Mouse (Mus musculus) ovary, postnatal 36 days (tissue): ENCODE measurements around the gene Ccnj.

Experiments
- DNase-seq: peaks from one replicate; pipeline ENCODE4 v3.0.0; 2022; ENCODE audit warnings: low spot score, mixed read lengths

Ccnj gene

GRCm38 (mm10) chr19:40841593-40841992 is 10.5 kb downstream of the Ccnj start:
- DNase-seq: no peak

GRCm38 (mm10) chr19:40844731-40845130 is 13.7 kb downstream of the Ccnj start:
- DNase-seq: no peak

DNA sequence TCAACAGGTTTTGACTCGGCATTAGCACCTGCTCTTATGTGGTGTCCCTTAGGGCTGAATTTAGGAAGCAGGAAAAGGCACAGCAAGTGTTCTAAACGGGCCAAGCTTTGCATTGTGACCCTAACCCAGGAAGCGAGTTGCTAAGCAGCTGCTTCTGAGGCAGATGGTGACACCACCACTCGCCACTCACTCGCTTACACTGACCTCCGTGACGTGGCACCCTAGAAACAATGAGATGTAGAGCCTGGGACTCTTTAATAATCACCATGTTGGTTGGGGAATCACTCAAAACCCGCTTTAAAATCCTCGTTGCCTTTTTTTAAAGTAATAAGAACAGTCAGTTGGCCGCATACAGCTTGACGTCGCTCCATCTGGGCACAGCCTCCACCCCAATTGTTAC is 18.3 kb downstream of the Ccnj start:
- DNase-seq: no peak

GRCm38 (mm10) chr19:40859555-40859954 is 28.5 kb downstream of the Ccnj start:
- no peak for DNase-seq

DNA sequence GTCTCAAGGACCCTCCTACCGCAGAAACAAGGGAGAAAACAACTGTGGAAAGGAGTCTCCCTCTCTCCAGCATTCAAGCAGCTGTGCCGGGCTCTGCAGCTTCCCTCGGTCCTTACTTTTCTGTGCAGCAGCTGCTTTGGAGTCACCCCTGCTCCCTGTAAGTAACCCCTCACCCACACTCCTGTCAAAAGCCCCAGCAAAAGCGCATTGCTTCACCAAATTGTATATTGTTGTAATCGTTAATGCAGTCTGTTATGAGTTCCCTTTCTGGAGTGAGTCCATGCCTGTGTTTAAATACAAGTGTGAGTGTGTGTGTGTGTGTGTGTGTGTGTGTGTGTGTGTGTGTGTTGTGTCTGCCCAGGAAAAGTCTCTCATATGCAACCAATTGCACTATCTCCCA is 37.2 kb downstream of the Ccnj start:
- DNase-seq: no peak

DNA sequence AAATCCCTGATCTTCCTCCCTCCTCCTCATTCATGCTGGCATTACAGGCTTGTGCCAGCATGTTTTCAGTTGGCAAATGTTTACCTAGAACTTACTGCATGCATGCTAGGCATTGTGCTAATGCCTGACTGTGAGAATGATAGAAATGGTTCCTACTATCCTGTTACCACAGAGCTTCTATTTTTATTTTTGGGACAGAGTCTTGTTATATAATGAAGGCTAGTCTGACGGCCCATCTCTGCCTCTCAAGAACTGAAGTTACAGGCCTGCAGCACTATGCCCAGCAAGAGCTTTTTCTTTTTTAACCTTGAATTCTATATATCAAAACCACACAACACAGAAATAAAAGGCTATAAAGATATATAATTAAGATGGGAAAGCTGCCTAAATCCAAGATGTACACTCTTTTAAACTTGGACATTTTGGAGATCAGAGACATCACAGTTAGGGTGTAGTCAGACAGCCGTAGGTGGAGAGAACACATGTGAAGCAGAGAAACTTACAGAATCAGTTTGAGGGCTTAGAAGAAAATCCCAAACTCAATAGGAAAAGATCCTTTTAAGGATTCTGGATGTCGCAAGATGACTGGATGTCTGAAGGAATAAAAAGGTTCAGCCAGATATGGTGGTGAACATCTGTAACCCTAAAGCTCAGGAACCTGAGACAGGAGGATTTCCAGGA is 38.5 kb downstream of the Ccnj start:
- no peak for DNase-seq

- DNase-seq: peak; percentile 83
Observed at GRCm38 (mm10) chr19:40872955-40873665, 42.0 kb downstream of the Ccnj start.

DNA sequence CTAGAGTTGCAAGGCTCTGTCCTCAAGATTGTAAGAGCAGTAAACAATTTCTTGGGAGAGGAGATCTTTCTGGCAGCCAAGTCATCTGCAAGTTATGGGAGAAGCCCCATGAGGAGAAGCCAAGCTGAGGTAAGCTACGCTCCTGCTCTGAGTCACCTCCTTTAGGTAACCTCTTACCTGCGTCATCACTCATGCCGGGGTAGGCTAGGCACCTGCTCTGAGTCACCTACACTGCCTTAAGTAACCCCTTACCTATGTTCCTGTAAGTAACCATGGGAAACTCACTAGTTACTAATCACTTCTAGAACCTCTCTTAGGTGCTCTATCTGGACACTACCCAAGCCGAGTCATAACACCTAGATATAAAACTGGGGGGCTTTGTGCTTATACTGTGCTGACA is 50.6 kb downstream of the Ccnj start:
- DNase-seq: no peak

- DNase-seq: no peak
Observed at GRCm38 (mm10) chr19:40888887-40889286, 57.8 kb downstream of the Ccnj start.

GRCm38 (mm10) chr19:40894071-40894506 is 63.0 kb downstream of the Ccnj start:
- no peak for DNase-seq

DNA sequence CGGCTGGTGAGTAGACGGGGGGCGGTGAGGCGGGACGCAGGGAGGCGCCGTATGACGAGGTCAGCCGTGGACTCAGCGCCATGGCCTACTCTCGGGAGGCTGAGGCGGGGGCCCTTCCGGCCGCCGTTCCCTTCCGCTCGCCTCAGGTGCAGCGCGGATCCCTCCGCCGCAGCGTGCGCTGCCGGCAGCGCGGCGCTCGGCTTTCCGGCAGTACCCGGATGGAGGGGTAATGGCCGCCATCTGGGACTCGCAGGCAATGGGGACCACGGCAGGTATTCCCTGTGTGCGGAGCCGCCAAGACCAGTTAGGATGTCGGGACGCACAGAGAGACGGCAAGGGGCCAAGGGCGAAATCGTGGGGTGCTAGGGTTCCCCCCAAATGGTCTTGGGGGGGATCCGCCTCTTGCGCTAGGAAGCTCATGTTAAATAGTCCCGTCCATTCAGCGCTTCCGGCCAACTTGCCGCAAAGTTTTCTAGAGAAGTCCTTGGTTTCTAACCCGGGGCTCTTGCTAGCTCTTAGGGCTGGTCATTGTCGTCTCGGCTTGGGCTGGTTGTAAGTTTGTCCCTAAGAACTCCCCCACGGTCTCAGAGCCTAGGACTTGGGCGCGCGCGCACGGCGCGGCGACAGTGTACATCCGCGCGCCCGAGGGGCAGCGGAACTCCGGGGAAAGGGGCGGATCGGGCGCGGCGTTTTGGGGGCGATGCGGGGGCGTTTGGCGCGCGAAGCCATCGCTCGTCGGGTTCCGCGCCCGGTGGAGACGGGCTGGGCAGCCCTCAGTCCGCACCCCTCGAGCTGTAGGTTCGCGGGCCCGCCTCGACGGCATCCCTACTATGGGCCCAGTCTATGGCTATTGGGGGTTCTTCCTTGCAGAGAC is 63.7 kb downstream of the Ccnj start, which contains the start of gene Zfp518a:
Zfp518a (plus strand) TSS at position 187 of the 874 bp plus-strand sequence.
- peak; percentile 86 for DNase-seq

GRCm38 (mm10) chr19:40895393-40895703 is 64.3 kb downstream of the Ccnj start:
- DNase-seq: no peak
